Mouse (Mus musculus) layer of hippocampus, adult 8-10 months (tissue): ENCODE results near the gene Ccdc15. TPM values are rescaled to one million over a fixed set of nuclear protein-coding genes. Genes with fewer than 3 reads are reported as not detected.
A peak's percentile ranks its signal among the peaks of the same experiment; 100 is the strongest.
"Not testable (repeated sequence)": the region's sequence is repeated elsewhere in the genome, so short reads cannot be mapped to it uniquely, and the experiment has no call there.

Source experiments
- DNase-seq, 2 experiments: peaks; one replicate each; pipeline ENCODE4 v3.0.0; 2022; ENCODE audit warnings: low spot score in 2 of 2
- total RNA-seq, 4 experiments: library from RNA; stranded (reverse); gene quantifications; 2 replicates each; pipeline ENCODE4 v1.2.4; 2022

Gene Ccdc15
- total RNA-seq, 4 experiments from 2014 or later: 2.3 to 3.4 (median 2.4) TPM

GRCm38 (mm10) chr9:37351266-37351665, 3.0 kb upstream of the Ccdc15 start:
- no peak for DNase-seq

GRCm38 (mm10) chr9:37349050-37349449, 818 bp upstream of the Ccdc15 start:
- DNase-seq: no peak

- DNase-seq: no peak
Measured at GRCm38 (mm10) chr9:37347184-37347987, 846 bp downstream of the Ccdc15 start.

GRCm38 (mm10) chr9:37345406-37345805, 2.8 kb downstream of the Ccdc15 start:
- no peak for DNase-seq

- no peak for DNase-seq
Measured at GRCm38 (mm10) chr9:37329456-37329855, 18.8 kb downstream of the Ccdc15 start.

- DNase-seq: no peak
Measured at GRCm38 (mm10) chr9:37301720-37302119, 46.5 kb downstream of the Ccdc15 start.

- not testable (repeated sequence) for DNase-seq
Measured at GRCm38 (mm10) chr9:37300501-37300900, 47.7 kb downstream of the Ccdc15 start.

GRCm38 (mm10) chr9:37295586-37295985, 52.6 kb downstream of the Ccdc15 start:
- DNase-seq: no peak

GRCm38 (mm10) chr9:37266622-37267021, 81.6 kb downstream of the Ccdc15 start:
- DNase-seq: no peak

GRCm38 (mm10) chr9:37255889-37256225, 92.4 kb downstream of the Ccdc15 start:
- DNase-seq: peak in 1 of 2 experiments; percentile 44

GRCm38 (mm10) chr9:37255149-37255888, 92.9 kb downstream of the Ccdc15 start, which contains the start of gene Slc37a2:
Gene Slc37a2, minus strand, starts transcription at chr9:37255738.
- DNase-seq: peak; percentile 77 to 78

- DNase-seq: no peak
Measured at GRCm38 (mm10) chr9:37254531-37255110, 93.6 kb downstream of the Ccdc15 start.

- no peak for DNase-seq
Measured at GRCm38 (mm10) chr9:37250631-37251030, 97.6 kb downstream of the Ccdc15 start.

GRCm38 (mm10) chr9:37249976-37250375, 98.3 kb downstream of the Ccdc15 start:
- no peak for DNase-seq

- DNase-seq: no peak
Measured at GRCm38 (mm10) chr9:37248381-37248906, 99.8 kb downstream of the Ccdc15 start.

GRCm38 (mm10) chr9:37247429-37247828, 100.8 kb downstream of the Ccdc15 start:
- DNase-seq: no peak

GRCm38 (mm10) chr9:37245810-37246209, 102.4 kb downstream of the Ccdc15 start:
- DNase-seq: no peak

- no peak for DNase-seq
Measured at GRCm38 (mm10) chr9:37245404-37245803, 102.8 kb downstream of the Ccdc15 start.

- no peak for DNase-seq
Measured at GRCm38 (mm10) chr9:37244600-37244999, 103.6 kb downstream of the Ccdc15 start.

GRCm38 (mm10) chr9:37242764-37243163, 105.5 kb downstream of the Ccdc15 start:
- no peak for DNase-seq

- DNase-seq: no peak
Measured at GRCm38 (mm10) chr9:37235951-37236737, 112.1 kb downstream of the Ccdc15 start.
